Mouse (Mus musculus): ENCODE measurements around the gene Bnip2. TPM values are rescaled to one million over a fixed set of nuclear protein-coding genes. Genes with fewer than 3 reads are reported as not detected.

Gene Bnip2
- total RNA-seq (2014; rRNA removed) (33.2 and 43.0 TPM in 2 replicates), polyA plus RNA-seq (2015; fragmentation: Nextera tagmentation; extraction: Ambion mirVana) (44.3 and 48.5 TPM in 2 replicates)

- Histone ChIP-seq H3K9ac (replicated peaks; ENCODE audit: low read length) (peak within 1 kb of the TSS; percentile 98), H3K4me2 (ENCODE audit: low read depth, low read length) (peak within 1 kb of the TSS; percentile 62), H3K27ac (peak within 1 kb of the TSS; percentile 97), H3K4me1 (ENCODE audit: insufficient read depth, low read length) (0 out of 2 replicates have a peak, but pooled peaks cover 5% of the 10 kb centered on the region), H3K27me3 (ENCODE audit: insufficient read depth, low read length) (no peaks in the 10 kb centered on the region), H3K36me3 (ENCODE audit: insufficient read depth, low read length) (no peaks in the 10 kb centered on the region), H3K9me3 (ENCODE audit: low read length) (no peaks in the 10 kb centered on the region), H3K4me3 (ENCODE audit: low read length) (peak within 1 kb of the TSS; percentile 96)
- ATAC-seq (peak; percentile 96), DNase-seq (ENCODE audit: low spot score) (peak; percentile 97)
- TF ChIP-seq CTCF (IDR thresholded peaks at IDR 0.05; ENCODE audit: low read depth) = peak; percentile 23; the same call in 1 of the 2 replicates
- WGBS = 1% methylated on average over 76 of the region's 76 CpGs
Observed at GRCm38 (mm10) chr9:69989303-69990121, at the start of gene Bnip2. Gene Bnip2, plus strand, starts transcription at chr9:69989466.

GRCm38 (mm10) chr9:69940839-69941490 lies 48.3 kb upstream of the Bnip2 start:
- DNase-seq (ENCODE audit: low spot score) = no peak
- Histone ChIP-seq H3K36me3 (ENCODE audit: insufficient read depth, low read length) (no peaks in the 10 kb centered on the region), H3K27ac (no peak overlapping the region), H3K4me3 (ENCODE audit: low read length) (no peak overlapping the region), H3K9ac (replicated peaks; ENCODE audit: low read length) (no peak overlapping the region), H3K4me2 (ENCODE audit: low read depth, low read length) (no peak overlapping the region), H3K27me3 (ENCODE audit: insufficient read depth, low read length) (no peaks in the 10 kb centered on the region), H3K9me3 (ENCODE audit: low read length) (no peaks in the 10 kb centered on the region), H3K4me1 (ENCODE audit: insufficient read depth, low read length) (no peaks in the 10 kb centered on the region)
- WGBS = 85% methylated on average over 7 of the region's 7 CpGs
- no peak for TF ChIP-seq CTCF (IDR thresholded peaks at IDR 0.05; ENCODE audit: low read depth)
- no peak for ATAC-seq

GRCm38 (mm10) chr9:69941556-69941955 lies 47.7 kb upstream of the Bnip2 start:
- H3K4me3 ChIP-seq (ENCODE audit: low read length) = no peak overlapping the region
- WGBS = 73% methylated on average over 6 of the region's 6 CpGs
- no peaks in the 10 kb centered on the region for H3K4me1 ChIP-seq (ENCODE audit: insufficient read depth, low read length)
- no peak overlapping the region for H3K4me2 ChIP-seq (ENCODE audit: low read depth, low read length)
- H3K9ac ChIP-seq (replicated peaks; ENCODE audit: low read length) = no peak overlapping the region
- peak; percentile 38 for TF ChIP-seq CTCF (IDR thresholded peaks at IDR 0.05; ENCODE audit: low read depth)
- ATAC-seq = no peak
- no peaks in the 10 kb centered on the region for H3K9me3 ChIP-seq (ENCODE audit: low read length)
- H3K36me3 ChIP-seq (ENCODE audit: insufficient read depth, low read length) = no peaks in the 10 kb centered on the region
- H3K27ac ChIP-seq = no peak overlapping the region
- DNase-seq (ENCODE audit: low spot score) = peak; percentile 41
- H3K27me3 ChIP-seq (ENCODE audit: insufficient read depth, low read length) = no peaks in the 10 kb centered on the region

GRCm38 (mm10) chr9:69948964-69949363 lies 40.3 kb upstream of the Bnip2 start:
- DNase-seq (ENCODE audit: low spot score) (peak; percentile 27), ATAC-seq (no peak)
- H3K4me1 ChIP-seq (ENCODE audit: insufficient read depth, low read length) = no peaks in the 10 kb centered on the region
- no peaks in the 10 kb centered on the region for H3K36me3 ChIP-seq (ENCODE audit: insufficient read depth, low read length)
- H3K9me3 ChIP-seq (ENCODE audit: low read length) = no peaks in the 10 kb centered on the region
- H3K27ac ChIP-seq = no peak overlapping the region
- no peak overlapping the region for H3K4me3 ChIP-seq (ENCODE audit: low read length)
- no peak overlapping the region for H3K9ac ChIP-seq (replicated peaks; ENCODE audit: low read length)
- WGBS = 16% methylated on average over 2 of the region's 2 CpGs
- TF ChIP-seq CTCF (IDR thresholded peaks at IDR 0.05; ENCODE audit: low read depth) = peak; percentile 74
- no peak overlapping the region for H3K4me2 ChIP-seq (ENCODE audit: low read depth, low read length)
- H3K27me3 ChIP-seq (ENCODE audit: insufficient read depth, low read length) = no peaks in the 10 kb centered on the region

GRCm38 (mm10) chr9:69949641-69950040 lies 39.6 kb upstream of the Bnip2 start:
- Histone ChIP-seq H3K27me3 (ENCODE audit: insufficient read depth, low read length) (no peaks in the 10 kb centered on the region), H3K9ac (replicated peaks; ENCODE audit: low read length) (no peak overlapping the region), H3K36me3 (ENCODE audit: insufficient read depth, low read length) (no peaks in the 10 kb centered on the region), H3K4me3 (ENCODE audit: low read length) (no peak overlapping the region), H3K4me2 (ENCODE audit: low read depth, low read length) (no peak overlapping the region), H3K9me3 (ENCODE audit: low read length) (no peaks in the 10 kb centered on the region), H3K4me1 (ENCODE audit: insufficient read depth, low read length) (no peaks in the 10 kb centered on the region), H3K27ac (no peak overlapping the region)
- WGBS = 87% methylated on average over 4 of the region's 4 CpGs
- DNase-seq (ENCODE audit: low spot score) = no peak
- no peak for ATAC-seq
- no peak for TF ChIP-seq CTCF (IDR thresholded peaks at IDR 0.05; ENCODE audit: low read depth)

GRCm38 (mm10) chr9:69961007-69961406 lies 28.3 kb upstream of the Bnip2 start:
- DNase-seq (ENCODE audit: low spot score) (peak; percentile 8), ATAC-seq (no peak)
- H3K4me1 ChIP-seq (ENCODE audit: insufficient read depth, low read length) = no peaks in the 10 kb centered on the region
- H3K4me3 ChIP-seq (ENCODE audit: low read length) = no peak overlapping the region
- no peaks in the 10 kb centered on the region for H3K27me3 ChIP-seq (ENCODE audit: insufficient read depth, low read length)
- no peak overlapping the region for H3K27ac ChIP-seq
- no peak overlapping the region for H3K9ac ChIP-seq (replicated peaks; ENCODE audit: low read length)
- no peaks in the 10 kb centered on the region for H3K36me3 ChIP-seq (ENCODE audit: insufficient read depth, low read length)
- no peak for TF ChIP-seq CTCF (IDR thresholded peaks at IDR 0.05; ENCODE audit: low read depth)
- no peak overlapping the region for H3K4me2 ChIP-seq (ENCODE audit: low read depth, low read length)
- 70% methylated on average over 6 of the region's 6 CpGs for WGBS
- H3K9me3 ChIP-seq (ENCODE audit: low read length) = no peaks in the 10 kb centered on the region

Data from hindbrain, postnatal 0 days (tissue).